Mouse (Mus musculus) small intestine, adult 2 months (tissue): ENCODE measurements around the gene Iqschfp.

ENCODE experiments used
- CTCF ChIP-seq: fragments of 200-500 bp; IDR thresholded peaks from 2 replicates; pipeline ENCODE4 v1.5.1; 2012; ENCODE audit warnings: low read depth, mild to moderate bottlenecking, control low read depth, inconsistent platforms, low read length, moderate library complexity, mixed read lengths; ENCODE audit not compliant: insufficient replicate concordance, insufficient read length; ENCODE audit errors: extremely low read depth
- POLR2A ChIP-seq: fragments of 200-500 bp; IDR thresholded peaks from 2 replicates; pipeline ENCODE4 v1.6.1; 2012; ENCODE audit warnings: low read depth, mild to moderate bottlenecking, control low read depth, inconsistent platforms, low read length, moderate library complexity

DNA sequence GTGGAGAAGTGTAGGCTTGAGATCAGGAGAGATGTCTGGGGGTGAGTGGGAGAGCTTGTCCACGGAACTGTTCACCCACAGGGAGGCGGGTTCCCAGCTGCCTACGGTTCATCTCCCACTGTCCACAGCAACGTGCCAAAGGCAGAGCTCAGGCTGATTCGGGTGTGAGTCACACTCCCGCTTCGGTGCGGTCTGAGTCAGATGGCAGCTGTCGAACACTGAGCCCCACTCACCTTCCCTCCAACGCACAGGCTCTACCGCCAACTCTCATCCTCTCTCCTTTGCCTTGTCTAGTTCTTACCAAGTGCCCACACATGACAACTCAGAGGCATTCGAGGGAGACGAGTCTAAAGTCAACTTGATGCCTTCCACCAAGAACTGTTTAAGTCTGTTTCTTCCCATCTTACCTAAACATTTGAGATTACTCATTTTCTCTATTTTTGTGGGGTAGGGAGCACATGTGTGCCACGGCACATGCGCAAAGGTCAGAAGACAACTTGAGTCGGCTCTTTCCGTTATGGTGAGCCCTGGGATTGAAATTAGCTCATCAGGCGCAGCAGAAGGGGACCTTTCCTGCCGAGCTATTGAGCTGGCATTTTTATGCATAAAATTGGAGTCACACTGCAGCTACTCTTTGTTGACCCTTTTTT, 716.9 kb downstream of the Iqschfp start:
- no peak for TF ChIP-seq POLR2A
- TF ChIP-seq CTCF: no peak
